Mouse (Mus musculus): ENCODE data around the gene Fndc3b.
"Not testable (repeated sequence)": the region's sequence is repeated elsewhere in the genome, so short reads cannot be mapped to it uniquely, and the experiment has no call there.

Gene Fndc3b

DNA sequence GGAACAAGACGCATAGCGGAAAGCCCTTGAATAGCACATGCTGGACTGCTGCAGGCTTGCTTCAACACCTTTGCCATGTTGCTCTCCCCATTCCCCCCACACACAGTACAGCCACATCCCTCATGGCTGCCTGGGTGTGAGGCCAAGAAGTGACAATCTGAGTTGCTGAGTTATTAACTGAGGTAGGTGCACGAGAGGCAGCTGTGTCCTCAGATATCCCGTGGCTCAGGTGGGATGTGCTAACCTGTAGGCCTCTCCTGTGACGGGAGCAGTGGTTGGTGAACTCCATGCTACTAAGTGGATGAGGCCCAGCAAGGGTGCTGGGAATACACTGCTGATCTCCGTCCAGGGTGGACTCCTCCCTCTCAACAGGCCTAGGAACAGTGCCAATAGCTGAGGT is 288.6 kb downstream of the Fndc3b start:
- in situ Hi-C loops (cut with MboI, MseI), result no loop called here

DNA sequence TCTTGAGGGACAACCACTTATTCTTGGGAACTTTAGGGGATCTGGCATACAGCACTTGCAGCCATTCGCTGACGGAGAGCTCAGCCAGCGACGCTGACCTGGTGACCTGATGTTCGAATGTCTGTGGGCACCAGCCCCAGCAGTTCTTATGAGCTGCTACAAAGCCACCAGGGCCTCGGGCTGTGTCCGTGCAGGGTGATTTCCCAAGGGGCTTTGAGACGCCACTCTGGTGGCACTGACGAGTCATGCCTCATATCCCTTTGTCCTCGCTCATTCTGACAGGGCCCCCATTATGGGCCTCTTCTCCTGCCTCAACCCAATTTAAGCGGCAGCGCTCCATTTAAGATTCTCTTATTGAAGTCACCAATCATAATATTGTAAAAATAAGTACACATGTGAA is 289.1 kb downstream of the Fndc3b start:
- in situ Hi-C loops (cut with MboI, MseI), result no loop called here

DNA sequence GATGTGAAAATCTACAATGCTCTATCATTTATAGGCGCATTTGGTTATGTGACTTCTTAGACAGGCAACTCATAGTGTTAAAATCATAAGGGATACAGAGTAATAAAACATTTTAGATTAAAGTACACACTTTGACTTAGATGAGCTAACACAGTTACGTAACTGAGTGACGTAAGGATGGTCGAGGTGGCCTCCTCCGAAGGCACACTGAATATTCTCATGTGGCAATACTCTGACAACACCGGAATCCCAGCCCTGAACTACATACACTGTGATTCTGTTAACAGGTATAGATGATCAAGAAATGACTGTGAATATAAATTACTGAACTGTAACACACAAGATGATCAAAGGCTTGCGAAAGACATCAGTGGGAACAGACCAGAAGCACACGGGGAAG is 292.5 kb downstream of the Fndc3b start:
- in situ Hi-C loops (cut with MboI, MseI), result no loop called here

GRCm38 (mm10) chr3:27416786-27417185 is 294.3 kb downstream of the Fndc3b start:
- in situ Hi-C loops (cut with MboI, MseI), result no loop called here

DNA sequence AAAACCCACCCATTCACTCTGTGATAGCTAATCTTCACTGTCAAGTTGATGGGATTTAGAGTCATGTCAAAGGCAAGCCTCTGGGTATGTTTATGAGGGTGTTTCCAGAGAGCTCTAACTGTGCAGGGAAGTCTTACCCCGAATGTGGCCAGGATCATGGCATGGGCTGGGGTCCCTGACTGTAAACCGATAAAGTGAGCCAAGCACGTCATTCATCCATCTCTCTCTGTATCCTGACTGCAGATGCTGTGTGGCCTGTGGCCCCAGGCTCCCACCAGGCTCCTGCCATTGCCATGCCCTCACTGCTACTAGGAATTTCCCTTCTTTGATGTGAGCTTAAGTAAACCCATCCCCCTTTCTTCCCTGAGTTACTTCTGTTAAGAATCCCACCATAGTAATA is 297.5 kb downstream of the Fndc3b start:
- in situ Hi-C loops (cut with MboI, MseI), result no loop called here

DNA sequence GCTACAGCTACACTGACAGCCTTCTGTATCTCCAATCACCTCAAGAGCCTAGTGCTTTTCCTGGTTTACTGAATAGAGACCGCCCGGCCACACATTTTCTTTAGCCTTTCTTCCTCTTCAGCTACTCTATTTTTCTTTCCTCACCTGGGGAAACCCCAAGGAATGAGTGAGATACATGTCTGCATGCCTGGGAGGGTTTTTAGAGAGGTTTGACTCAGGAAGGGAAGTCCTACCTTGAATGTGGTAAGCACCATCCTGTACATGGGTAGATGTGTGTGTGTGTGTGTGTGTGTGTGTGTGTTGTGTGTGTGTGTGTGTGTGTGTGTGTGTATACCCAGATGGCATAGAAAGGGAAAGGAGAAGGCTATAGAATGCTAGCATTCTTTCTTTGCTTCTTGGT is 299.8 kb downstream of the Fndc3b start:
- in situ Hi-C loops (cut with MboI, MseI), result no loop called here

GRCm38 (mm10) chr3:27408564-27408963 is 302.5 kb downstream of the Fndc3b start:
- in situ Hi-C loops (cut with MboI, MseI), result no loop called here

DNA sequence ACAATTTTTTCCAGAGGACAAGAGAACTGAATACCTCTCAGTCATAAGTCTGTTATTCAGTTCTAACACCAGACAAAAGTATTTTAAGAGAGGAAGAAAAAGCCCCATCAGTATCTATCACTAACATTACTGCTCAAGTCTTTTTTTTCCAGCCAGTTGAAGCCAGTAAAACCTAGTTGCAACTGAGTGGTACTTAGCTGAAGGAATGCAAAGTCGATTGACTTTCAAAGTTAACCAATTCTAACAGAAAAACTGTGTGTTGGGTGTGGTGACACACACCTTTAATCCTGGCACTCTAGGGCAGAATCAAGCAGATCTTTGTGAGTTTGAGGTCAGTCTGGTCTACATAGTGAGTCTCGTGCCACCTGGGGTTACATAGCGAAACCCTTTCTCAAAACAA is 304.7 kb downstream of the Fndc3b start:
- in situ Hi-C loops (cut with MboI, MseI), result no loop called here

DNA sequence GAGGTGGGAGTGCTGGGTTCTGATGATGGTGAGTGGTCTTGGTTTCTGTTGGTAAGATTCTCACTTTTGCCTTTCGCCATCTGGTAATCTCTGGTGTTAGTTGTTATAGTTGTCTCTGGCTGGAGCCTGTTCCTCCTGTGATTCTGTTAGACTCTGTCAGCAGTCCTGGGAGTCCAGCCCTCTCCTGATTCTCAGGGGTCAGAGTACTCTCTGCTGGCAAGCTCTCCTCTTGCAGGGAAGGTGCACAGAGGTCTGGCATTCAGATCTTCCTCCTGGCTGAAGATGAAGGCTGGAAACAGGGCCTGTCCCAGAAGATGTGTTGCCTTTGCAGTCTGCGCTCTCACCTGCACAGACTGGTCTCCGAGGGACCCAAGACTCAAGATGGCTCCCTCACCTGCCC is 310.1 kb downstream of the Fndc3b start:
- in situ Hi-C loops (cut with MboI, MseI), result not testable (repeated sequence)

GRCm38 (mm10) chr3:27389923-27390322 is 321.2 kb downstream of the Fndc3b start:
- in situ Hi-C loops (cut with MboI, MseI), result no loop called here

DNA sequence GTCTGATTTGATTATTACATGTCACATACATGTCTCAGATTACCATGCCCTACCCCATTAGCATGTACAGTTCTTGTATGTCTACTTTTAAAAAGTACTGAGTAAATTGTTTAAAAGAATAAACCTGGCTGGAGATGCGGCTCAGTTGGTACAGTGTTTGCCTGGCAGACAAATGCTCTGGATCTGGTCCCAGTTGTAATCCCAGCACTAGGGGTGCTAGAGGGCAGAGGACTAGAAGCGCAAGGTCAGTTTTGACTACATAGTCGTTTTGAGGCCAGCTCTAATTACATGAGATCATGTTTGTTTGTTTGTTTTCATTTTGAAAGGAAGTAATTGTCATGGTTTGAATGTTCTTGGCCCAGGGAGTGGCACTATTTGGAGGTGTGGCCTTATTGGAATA is 326.3 kb downstream of the Fndc3b start:
- in situ Hi-C loops (cut with MboI, MseI), result no loop called here

DNA sequence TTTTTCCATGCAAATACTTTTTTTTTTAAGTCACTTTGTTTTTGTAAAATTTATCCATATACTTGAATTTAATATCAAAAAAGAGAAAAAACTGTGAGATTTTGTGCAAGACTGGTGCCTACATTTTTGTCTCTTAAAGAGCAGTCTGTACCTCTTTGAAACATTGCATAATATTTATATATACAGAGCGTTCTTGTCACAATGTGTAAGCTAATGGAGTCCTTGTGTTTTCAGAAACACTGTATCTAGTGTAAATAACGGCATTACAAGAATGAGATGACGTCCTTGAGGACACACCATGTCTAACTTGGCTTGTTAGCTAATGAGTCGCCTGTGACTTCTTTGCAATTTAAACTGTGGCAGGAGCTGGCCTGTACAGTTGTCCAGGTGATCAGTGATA is 333.2 kb downstream of the Fndc3b start:
- in situ Hi-C loops (cut with MboI, MseI), result no loop called here

DNA sequence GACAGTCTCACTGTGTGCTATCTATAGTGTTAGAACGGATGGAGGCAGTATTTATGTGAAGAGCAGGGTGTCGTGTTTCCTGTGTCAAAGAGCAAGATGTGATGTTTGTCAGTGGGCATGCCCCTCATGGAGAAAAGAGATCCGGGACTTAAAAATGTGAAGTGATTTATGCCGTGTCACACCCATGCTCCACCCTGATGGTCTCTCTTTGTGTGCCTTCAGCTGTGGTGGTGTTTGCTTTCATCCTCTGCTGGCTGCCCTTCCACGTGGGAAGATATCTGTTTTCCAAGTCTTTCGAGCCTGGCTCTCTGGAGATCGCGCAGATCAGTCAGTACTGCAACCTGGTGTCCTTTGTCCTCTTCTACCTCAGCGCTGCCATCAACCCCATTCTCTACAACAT is 336.7 kb downstream of the Fndc3b start:
- in situ Hi-C loops (cut with MboI, MseI), result no loop called here

DNA sequence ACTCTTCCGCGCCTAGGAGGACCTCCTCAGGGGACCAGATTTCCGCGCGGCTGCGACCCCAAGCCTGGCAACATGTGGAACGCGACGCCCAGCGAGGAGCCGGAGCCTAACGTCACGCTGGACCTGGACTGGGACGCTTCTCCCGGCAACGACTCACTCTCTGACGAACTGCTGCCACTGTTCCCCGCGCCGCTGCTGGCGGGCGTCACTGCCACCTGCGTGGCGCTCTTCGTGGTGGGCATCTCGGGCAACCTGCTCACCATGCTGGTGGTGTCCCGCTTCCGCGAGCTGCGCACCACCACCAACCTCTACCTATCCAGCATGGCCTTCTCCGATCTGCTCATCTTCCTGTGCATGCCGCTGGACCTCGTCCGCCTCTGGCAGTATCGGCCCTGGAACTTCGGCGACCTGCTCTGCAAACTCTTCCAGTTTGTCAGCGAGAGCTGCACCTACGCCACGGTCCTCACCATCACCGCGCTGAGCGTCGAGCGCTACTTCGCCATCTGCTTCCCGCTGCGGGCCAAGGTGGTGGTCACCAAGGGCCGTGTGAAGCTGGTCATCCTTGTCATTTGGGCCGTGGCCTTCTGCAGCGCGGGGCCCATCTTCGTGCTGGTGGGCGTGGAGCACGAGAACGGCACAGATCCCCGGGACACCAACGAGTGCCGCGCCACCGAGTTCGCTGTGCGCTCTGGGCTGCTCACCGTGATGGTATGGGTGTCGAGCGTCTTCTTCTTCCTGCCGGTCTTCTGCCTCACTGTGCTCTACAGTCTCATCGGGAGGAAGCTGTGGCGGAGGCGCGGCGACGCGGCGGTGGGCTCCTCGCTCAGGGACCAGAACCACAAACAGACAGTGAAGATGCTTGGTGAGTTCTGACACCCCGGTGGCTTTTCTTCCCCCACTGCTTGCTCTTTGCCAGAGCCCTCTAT is 339.1 kb downstream of the Fndc3b start:
- in situ Hi-C loops (cut with MboI, MseI), result no loop called here

DNA sequence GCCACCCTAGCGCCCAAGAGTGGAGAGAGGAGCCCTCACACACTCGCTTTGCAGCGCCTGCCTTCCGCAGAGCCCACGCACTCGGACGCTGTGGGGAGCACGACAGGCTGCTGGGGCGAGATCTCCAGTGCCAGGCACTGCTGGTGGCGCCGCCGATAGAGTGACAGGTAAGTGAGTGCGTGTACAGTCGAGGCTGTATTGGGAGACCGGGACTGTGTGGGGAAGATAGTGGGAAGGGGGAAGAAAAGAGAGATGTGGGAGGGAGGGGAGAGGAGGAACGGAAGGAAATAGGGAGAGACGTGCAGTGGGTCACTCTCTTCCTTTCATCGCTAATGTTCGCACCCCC is 339.9 kb downstream of the Fndc3b start, which contains the start of gene Ghsr:
Gene Ghsr, plus strand, starts transcription at position 76 of the 346 bp plus-strand sequence.
- in situ Hi-C loops (cut with MboI, MseI), result no loop called here

GRCm38 (mm10) chr3:27370582-27371275 is 340.4 kb downstream of the Fndc3b start:
- in situ Hi-C loops (cut with MboI, MseI), result no loop called here

DNA sequence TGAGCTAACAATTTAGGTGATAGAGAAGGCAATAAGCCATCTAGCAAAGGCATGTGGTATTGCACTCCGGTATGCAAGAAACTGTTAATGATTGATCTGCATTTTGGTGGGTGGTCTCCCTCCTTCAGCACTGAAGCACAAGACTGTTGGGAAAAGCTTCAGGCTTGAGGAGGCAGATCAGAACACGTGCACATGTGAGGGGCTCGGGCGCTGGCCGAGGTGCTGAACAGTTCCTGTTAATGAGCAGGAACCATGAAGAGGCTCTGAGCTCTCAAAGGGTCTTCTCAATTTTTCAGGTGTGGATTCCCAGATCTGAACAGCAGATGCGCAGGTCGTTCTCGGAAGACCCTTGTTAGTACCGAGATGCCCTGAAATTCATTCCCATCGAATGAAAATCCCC is 341.0 kb downstream of the Fndc3b start:
- in situ Hi-C loops (cut with MboI, MseI), result no loop called here

Measured in T-helper 17 cell (primary cell).